Mouse (Mus musculus) left cerebral cortex, adult 11 months (tissue): ENCODE results near the gene Gm45015.
"Not testable (repeated sequence)": the region's sequence is repeated elsewhere in the genome, so short reads cannot be mapped to it uniquely, and the experiment has no call there.

ENCODE experiments used
- DNase-seq: peaks from one replicate; pipeline ENCODE4 v3.0.0; 2022; ENCODE audit warnings: low spot score

Gene Gm45015

GRCm38 (mm10) chrX:73336740-73337139 lies at the start of gene Gm45015:
Gene Gm45015 (minus strand): TSS chrX:73336840.
- DNase-seq: no peak

DNA sequence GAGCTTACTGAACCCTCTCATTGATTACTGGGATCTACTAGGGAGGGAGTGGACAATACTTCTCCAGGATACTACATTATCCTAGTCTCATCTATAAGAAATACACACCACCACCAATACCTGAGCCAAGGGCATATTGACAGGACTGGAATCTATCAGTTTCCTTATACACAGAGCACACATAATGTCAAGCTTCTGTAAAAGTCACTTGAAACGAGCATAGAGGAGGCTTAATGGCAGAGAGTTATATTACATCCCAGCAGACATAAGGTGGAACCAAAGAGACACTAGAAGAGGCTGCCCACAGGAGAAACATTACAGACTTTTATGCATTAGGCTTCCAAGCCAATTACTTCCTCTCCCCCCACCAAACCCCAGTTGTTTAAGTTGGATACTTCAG lies 48.3 kb upstream of the Gm45015 start:
- no peak for DNase-seq

DNA sequence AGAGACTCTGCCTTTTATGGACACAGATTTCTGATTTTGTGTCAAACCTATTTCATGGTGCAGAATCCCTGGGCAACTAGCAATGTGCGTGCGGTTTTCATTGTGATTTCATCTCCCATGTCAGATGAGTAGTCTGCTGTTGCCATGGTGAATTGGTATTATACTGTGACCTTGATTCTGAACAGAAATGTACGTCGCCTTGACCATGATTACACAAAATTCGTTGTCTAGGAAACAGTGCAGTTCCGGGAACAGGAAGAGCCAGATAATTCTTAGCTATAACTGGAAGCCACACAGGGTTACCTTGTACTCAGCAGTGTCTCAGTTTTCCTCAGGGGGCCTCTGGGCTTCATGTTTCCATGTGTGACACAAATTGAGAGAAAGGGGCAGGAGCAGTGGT lies 47.8 kb upstream of the Gm45015 start:
- no peak for DNase-seq

DNA sequence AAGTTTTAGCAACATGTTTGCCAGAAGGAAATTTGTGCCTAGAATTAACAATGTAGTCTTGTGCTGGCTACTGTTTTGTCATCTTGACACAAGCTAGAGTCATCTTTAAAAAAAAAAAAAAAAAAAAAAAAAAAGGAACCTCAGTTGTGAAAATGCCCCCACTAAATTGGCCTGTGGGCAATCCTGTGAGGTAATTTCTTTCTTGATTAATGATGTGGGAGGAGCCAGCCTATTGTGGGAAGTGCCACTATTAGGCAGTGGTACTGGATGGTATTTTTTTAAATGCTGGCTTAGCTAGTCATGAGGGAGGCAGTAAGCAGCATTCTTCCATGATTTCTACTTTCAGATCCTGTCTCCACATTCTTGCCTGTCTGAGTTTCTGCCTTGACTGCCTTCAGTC lies 26.7 kb upstream of the Gm45015 start:
- no peak for DNase-seq

GRCm38 (mm10) chrX:73356719-73357118 lies 20.1 kb upstream of the Gm45015 start:
- no peak for DNase-seq

DNA sequence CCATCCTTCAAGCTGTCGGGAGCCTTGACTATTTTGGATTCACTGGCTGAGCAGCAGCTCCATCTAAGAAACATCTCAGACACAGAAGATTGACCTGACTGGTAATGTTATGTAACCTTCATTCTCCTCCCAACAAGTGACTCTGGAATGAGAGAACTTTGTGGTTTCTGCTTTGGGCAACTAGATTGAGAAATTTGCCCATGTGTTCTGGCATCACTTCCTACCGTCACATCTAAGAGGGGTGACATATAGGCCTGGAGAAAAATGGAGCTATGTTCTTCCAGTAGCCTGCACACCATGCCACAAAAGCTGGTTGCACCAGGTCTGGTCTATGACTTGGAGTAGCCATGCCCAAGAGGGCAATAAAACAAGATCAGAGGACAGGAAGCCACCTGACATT lies 19.5 kb upstream of the Gm45015 start:
- DNase-seq: no peak

GRCm38 (mm10) chrX:73344346-73344745 lies 7.7 kb upstream of the Gm45015 start:
- no peak for DNase-seq

GRCm38 (mm10) chrX:73343802-73344201 lies 7.2 kb upstream of the Gm45015 start:
- DNase-seq: no peak

GRCm38 (mm10) chrX:73342941-73343735 lies 6.5 kb upstream of the Gm45015 start:
- DNase-seq: no peak

DNA sequence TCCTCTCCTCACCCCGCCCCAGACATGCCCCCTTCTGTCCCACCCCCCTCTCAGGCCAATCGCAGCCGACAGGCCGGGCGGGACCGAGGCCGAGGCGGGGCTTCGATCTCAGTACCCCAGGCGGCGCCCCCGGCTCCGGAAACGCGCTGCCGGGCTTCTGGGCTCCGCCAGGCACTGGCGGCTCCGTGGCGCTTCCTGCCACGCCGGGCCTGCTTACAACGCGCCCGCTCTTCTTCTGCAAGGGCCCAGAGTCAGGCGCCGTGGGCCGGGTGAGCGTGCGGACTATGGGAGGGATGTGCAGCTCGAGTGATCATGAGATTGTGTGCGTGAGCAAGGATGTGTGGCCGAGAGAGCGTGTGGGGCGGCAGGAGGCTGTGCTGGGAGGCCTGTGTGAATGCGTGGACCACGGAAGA lies 5.8 kb upstream of the Gm45015 start, which contains the start of gene Zfp275:
TSS of gene Zfp275 (plus strand) at position 139 of the 413 bp plus-strand sequence.
- peak; percentile 46 for DNase-seq

GRCm38 (mm10) chrX:73342068-73342467 lies 5.4 kb upstream of the Gm45015 start:
- DNase-seq: no peak

- DNase-seq: no peak
These were observed 4.8 kb upstream of the Gm45015 start for GRCm38 (mm10) chrX:73341473-73341872.

GRCm38 (mm10) chrX:73333548-73333947 lies 3.1 kb downstream of the Gm45015 start:
- DNase-seq: no peak

DNA sequence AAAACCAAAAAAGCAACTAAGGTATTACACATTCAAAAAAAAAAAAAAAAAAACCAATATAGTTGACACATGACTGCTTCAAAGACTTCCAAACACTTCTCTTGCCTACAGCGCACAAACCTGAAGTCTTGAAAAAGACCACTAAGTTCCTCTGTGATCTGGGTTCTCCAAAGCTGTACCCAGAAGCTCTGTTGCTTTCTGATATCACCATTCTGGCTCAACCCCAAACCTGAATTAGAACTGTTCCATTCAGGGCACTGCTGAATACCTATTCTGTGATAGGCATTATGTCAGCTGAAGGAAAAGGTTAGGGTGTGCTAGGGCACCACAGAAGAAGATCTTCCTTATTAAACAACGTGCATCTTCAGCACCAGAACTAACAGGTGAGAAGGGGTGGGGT lies 9.4 kb downstream of the Gm45015 start:
- DNase-seq: no peak

DNA sequence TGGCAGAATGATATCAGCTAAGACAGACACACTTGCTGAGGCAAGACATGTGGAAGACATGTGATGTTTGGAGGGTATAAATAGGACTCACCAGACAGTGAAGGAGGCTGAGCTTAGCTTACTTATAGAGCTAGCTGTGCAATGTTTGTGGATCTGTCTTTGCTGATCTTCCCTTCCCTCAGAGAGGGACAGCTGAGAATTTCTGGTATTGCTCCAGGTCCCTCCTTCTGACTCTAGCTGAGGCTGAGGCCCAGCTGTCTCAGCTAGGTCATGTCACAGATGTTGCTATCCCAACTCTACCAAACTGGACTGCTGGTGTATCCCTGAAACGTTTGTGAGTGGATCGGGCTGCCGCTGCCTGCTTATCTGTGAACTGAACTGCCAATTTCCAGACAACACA lies 15.6 kb downstream of the Gm45015 start:
- no peak for DNase-seq

DNA sequence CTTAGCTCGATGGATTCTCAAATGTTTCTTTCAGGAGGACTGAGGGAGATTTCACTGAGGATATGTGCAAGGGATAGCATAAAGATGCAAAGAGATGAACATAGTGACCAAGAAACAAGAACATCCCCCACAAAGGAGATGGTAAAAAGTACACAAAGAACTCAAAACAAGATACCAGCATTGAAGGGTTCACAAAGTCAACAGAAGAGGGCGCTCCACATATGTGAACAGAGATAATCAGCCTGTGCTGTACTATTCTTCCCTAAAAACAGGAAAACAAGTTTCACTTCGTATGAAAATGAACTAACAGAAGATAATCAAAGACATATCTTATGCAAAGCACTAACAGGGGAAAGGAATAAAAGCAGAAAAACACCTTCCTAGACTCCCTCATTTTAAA lies 24.1 kb downstream of the Gm45015 start:
- peak; percentile 2 for DNase-seq

DNA sequence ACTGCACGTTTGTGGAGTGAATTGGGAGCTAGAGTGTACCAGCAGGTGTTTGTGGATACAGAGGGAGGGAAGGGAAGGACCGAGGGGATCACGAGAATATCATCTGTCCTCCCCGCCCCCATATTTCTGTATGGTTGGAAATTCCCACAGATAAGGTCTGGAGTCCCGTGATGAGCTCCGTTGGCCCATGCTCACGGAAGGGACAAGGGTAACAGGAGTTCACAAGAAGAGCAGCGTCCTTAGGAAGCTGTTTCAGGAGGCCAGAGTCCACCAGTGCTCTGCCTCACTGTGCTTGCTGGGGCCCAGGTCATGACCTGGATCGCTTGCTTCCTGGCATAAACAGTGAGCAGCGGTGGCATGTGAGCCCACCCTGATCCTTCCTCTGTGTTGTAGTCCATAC lies 40.9 kb downstream of the Gm45015 start:
- DNase-seq: not testable (repeated sequence)

- not testable (repeated sequence) for DNase-seq
These were observed 43.8 kb downstream of the Gm45015 start, which contains the start of the genes Xlr5a and Xlr5c for GRCm38 (mm10) chrX:73292876-73293275. Gene Xlr5a (minus strand): TSS chrX:73292976. Gene Xlr5c (minus strand): TSS chrX:73292976.
